Mouse (Mus musculus) myocyte (in vitro differentiated cells): ENCODE results near the gene Bglap2. TPM values are rescaled to one million over a fixed set of nuclear protein-coding genes. Genes with fewer than 3 reads are reported as not detected.
"Not testable (repeated sequence)": the region's sequence is repeated elsewhere in the genome, so short reads cannot be mapped to it uniquely, and the experiment has no call there.

Source experiments
- H3K27me3 ChIP-seq: one replicate; pipeline ENCODE4 v1.6.1; 2011; ENCODE audit not compliant: control insufficient read depth, insufficient read depth, insufficient read length
- H3K36me3 ChIP-seq: one replicate; pipeline ENCODE4 v1.6.1; 2011; ENCODE audit not compliant: control insufficient read depth, insufficient read depth
- H3K4me2 ChIP-seq: one replicate; pipeline ENCODE4 v1.6.1; 2011; ENCODE audit warnings: low read depth, control low read depth
- H3K4me3 ChIP-seq: one replicate; pipeline ENCODE4 v1.5.1; 2011; ENCODE audit warnings: mild to moderate bottlenecking, control low read depth, moderate library complexity
- H3K79me2 ChIP-seq: one replicate; pipeline ENCODE4 v1.6.1; 2011; ENCODE audit not compliant: control insufficient read depth, insufficient read depth
- H3ac ChIP-seq: one replicate; pipeline ENCODE4 v1.6.1; 2011; ENCODE audit not compliant: control insufficient read depth, insufficient read length
- CEBPB ChIP-seq: IDR thresholded peaks from 2 replicates; pipeline ENCODE4 v1.6.1; 2011; ENCODE audit warnings: mild to moderate bottlenecking, moderate library complexity; ENCODE audit not compliant: poor library complexity, insufficient read depth, severe bottlenecking
- E2F4 ChIP-seq: IDR thresholded peaks from one replicate; pipeline ENCODE4 v1.6.1; 2011; ENCODE audit warnings: mild to moderate bottlenecking, control low read depth, moderate library complexity; ENCODE audit not compliant: insufficient read depth
- MAX ChIP-seq: IDR thresholded peaks from one replicate; pipeline ENCODE4 v1.6.1; 2011; ENCODE audit warnings: low read depth, mild to moderate bottlenecking, control low read depth
- MYOD1 ChIP-seq, 3 experiments: IDR thresholded peaks; one replicate each; pipeline ENCODE4 v1.6.1; 2011; ENCODE audit warnings: control low read depth in 2 of 3, low read depth in 2 of 3, mild to moderate bottlenecking in 2 of 3, moderate library complexity in 1 of 3; ENCODE audit not compliant: insufficient read length in 2 of 3, control insufficient read depth in 1 of 3
- MYOG ChIP-seq, 3 experiments: IDR thresholded peaks; one replicate each; pipeline ENCODE4 v1.6.1; 2011; ENCODE audit warnings: control low read depth in 2 of 3, low read depth in 2 of 3, mild to moderate bottlenecking in 2 of 3; ENCODE audit not compliant: insufficient read length in 2 of 3, control insufficient read depth in 1 of 3, insufficient read depth in 1 of 3
- POLR2A ChIP-seq: IDR thresholded peaks from one replicate; pipeline ENCODE4 v1.6.1; 2011; ENCODE audit warnings: low read depth, mild to moderate bottlenecking, control low read depth, moderate library complexity; ENCODE audit not compliant: insufficient read length
- POLR2AphosphoS2 ChIP-seq: IDR thresholded peaks from one replicate; pipeline ENCODE4 v1.6.1; 2011; ENCODE audit warnings: low read depth, control low read depth; ENCODE audit not compliant: insufficient read length
- REST ChIP-seq: IDR thresholded peaks from one replicate; pipeline ENCODE4 v1.6.1; 2011; ENCODE audit warnings: mild to moderate bottlenecking, control low read depth, moderate library complexity; ENCODE audit not compliant: insufficient read depth, insufficient read length
- SRF ChIP-seq: IDR thresholded peaks from one replicate; pipeline ENCODE4 v1.6.1; 2011; ENCODE audit warnings: low read depth; ENCODE audit not compliant: control insufficient read depth, insufficient read length
- TCF12 ChIP-seq: IDR thresholded peaks from one replicate; pipeline ENCODE4 v1.6.1; 2011; ENCODE audit warnings: mild to moderate bottlenecking, control low read depth; ENCODE audit not compliant: poor library complexity, insufficient read depth, severe bottlenecking
- TCF3 ChIP-seq: IDR thresholded peaks from one replicate; pipeline ENCODE4 v1.6.1; 2011; ENCODE audit warnings: low read depth, control low read depth; ENCODE audit not compliant: insufficient read length
- USF1 ChIP-seq: IDR thresholded peaks from one replicate; pipeline ENCODE4 v1.6.1; 2011; ENCODE audit warnings: low read depth, mild to moderate bottlenecking, control low read depth, moderate library complexity
- polyA plus RNA-seq: library from polyadenylated mRNA; unstranded; fragments of >200 nt; fragmentation: generic; extraction: Trizol; gene quantifications from one replicate; pipeline ENCODE4 v1.2.1, GENCODE M21; 2012; ENCODE audit warnings: missing spikeins

Bglap2 gene
- 6.6 TPM for polyA plus RNA-seq

DNA sequence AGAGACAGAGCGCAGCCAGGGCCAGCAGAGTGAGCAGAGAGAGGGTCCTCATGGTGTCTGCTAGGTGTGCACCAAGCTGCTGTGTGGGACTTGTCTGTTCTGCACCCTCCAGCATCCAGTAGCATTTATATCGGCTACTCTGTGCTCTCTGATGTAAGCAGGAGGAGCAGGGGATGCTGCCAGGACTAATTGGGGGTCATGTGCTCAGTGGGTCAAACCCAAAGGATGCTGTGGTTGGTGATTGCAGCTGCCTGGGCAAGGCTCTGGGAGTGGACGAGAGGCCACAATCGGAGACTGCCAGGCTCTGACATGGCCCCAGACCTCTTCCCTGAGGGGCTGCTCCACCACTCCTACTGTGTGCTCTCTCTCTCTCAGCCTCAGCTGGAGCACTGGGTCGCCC is at the start of gene Bglap2:
Gene Bglap2, minus strand, starts transcription at position 101 of the 400 bp plus-strand sequence.
- TF ChIP-seq MYOG (IDR thresholded peaks at IDR 0.05; ENCODE audit: control insufficient read depth in 1 of 3, insufficient read depth in 1 of 3, insufficient read length in 2 of 3, low read depth in 2 of 3): peak in 1 of 3 experiments; percentile 4
- not testable (repeated sequence) for H3K79me2 ChIP-seq, H3ac ChIP-seq

DNA sequence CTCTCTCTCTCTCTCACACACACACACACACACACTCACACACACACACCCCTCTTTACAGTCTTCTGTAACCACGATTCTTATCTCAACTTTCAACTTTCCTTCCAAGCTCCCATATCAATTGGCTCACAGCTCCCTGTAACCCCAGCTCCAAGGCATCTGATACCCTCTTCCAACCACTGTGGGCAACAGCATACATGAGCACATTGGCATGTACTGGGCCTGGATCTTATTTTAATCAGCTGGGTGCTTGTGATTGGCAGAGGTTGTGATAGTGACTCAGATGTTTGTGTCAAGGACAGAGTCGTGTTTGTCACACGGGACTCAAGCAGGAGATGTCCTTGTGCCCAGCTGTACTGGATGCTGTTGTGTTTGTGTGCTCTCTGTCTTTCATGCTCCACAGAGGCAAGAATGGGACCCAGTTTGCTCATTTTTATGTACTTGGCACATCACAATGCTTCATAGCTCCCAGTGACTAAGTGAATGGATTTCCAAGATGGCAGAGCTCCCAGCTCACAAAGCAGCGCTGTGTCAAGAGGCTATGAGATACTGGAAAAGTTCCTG is 48.9 kb upstream of the Bglap2 start:
- no peaks in the 10 kb centered on the region for H3K27me3 ChIP-seq
- H3K36me3 ChIP-seq: no peaks in the 10 kb centered on the region
- H3K4me3 ChIP-seq: no peak overlapping the region
- TF ChIP-seq SRF (no peak), REST (no peak), MYOD1 (IDR thresholded peaks at IDR 0.05; ENCODE audit: control insufficient read depth in 1 of 3, insufficient read length in 2 of 3, low read depth in 2 of 3) (no peak), TCF12 (no peak), MYOG (IDR thresholded peaks at IDR 0.05; ENCODE audit: control insufficient read depth in 1 of 3, insufficient read depth in 1 of 3, insufficient read length in 2 of 3, low read depth in 2 of 3) (no peak), USF1 (no peak), CEBPB (no peak), E2F4 (no peak)
- H3K4me2 ChIP-seq: no peak overlapping the region
- H3ac ChIP-seq: no peak overlapping the region
- peaks cover 23% of the 10 kb centered on the region for H3K79me2 ChIP-seq

More for the DNA sequence above, at the start of gene Bglap2:
- H3K36me3 ChIP-seq, H3K27me3 ChIP-seq, H3K4me2 ChIP-seq, H3K4me3 ChIP-seq: not testable (repeated sequence)

DNA sequence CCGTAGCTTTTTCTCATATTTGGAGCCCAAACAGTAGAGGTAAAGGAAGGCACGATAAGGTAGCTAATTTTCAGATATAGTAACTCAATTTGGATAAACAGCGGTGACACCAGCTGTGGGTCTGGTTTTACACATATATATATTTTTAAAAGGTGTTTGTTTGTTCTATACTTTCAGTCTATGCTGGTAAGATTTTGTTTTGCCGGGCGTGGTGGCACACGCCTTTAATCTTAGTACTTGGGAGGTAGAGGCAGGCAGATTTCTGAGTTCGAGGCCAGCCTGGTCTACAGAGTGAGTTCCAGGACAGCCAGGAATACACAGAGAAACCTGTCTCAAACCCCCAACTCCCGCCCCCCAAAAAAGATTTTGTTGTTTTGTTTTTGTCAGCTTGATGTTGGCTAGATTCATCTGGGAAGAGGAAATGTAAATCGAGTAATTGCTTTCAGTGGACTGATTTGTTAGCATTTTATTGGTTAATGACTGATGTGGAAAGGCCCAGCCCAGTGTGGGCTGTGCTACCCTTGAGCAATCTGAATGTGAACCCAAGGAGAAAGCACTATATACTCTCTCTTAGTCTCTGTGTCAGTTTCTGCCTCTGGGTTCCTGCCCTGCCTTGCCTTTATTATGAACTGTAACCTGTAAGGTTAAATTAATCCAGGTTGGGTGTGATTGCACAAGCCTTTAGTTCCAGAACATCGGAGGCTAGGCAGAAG is 47.4 kb upstream of the Bglap2 start:
- peak overlapping the region; percentile 97 for H3K4me2 ChIP-seq
- H3K4me3 ChIP-seq: peak overlapping the region; percentile 76
- no peaks in the 10 kb centered on the region for H3K36me3 ChIP-seq
- H3K79me2 ChIP-seq: peaks cover 28% of the 10 kb centered on the region
- TF ChIP-seq SRF (no peak), MAX (no peak), POLR2AphosphoS2 (no peak), MYOG (IDR thresholded peaks at IDR 0.05; ENCODE audit: control insufficient read depth in 1 of 3, insufficient read depth in 1 of 3, insufficient read length in 2 of 3, low read depth in 2 of 3) (no peak), CEBPB (no peak), TCF3 (no peak), TCF12 (no peak), MYOD1 (IDR thresholded peaks at IDR 0.05; ENCODE audit: control insufficient read depth in 1 of 3, insufficient read length in 2 of 3, low read depth in 2 of 3) (no peak), E2F4 (no peak), USF1 (no peak), REST (no peak), POLR2A (no peak)
- H3K27me3 ChIP-seq: no peaks in the 10 kb centered on the region
- H3ac ChIP-seq: no peak overlapping the region

DNA sequence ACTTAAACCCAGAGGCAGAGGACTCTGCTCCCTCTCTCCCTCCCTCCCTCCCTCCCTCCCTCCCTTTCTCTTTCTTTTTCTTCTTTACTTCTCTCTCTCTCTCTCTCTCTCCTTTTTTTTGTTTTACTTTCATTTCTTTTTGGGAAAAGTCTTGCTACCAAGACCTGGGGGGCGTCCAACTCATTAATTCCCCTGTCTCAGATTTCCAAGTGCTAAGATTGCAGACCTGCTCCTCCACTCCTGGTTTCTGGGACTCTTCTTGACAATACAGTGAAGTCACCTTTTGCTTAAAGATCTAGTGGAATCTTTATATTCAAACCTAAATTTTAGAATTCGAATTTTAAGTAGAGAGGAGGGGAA is 46.8 kb upstream of the Bglap2 start:
- Histone ChIP-seq H3K79me2 (peaks cover 28% of the 10 kb centered on the region), H3K36me3 (no peaks in the 10 kb centered on the region), H3ac (peak overlapping the region; percentile 3), H3K27me3 (no peaks in the 10 kb centered on the region), H3K4me3 (peak overlapping the region; percentile 76), H3K4me2 (peak overlapping the region; percentile 97)
- TF ChIP-seq MAX (no peak), USF1 (no peak), MYOD1 (IDR thresholded peaks at IDR 0.05; ENCODE audit: control insufficient read depth in 1 of 3, insufficient read length in 2 of 3, low read depth in 2 of 3) (no peak), MYOG (IDR thresholded peaks at IDR 0.05; ENCODE audit: control insufficient read depth in 1 of 3, insufficient read depth in 1 of 3, insufficient read length in 2 of 3, low read depth in 2 of 3) (no peak), CEBPB (no peak), TCF3 (no peak), SRF (no peak), REST (no peak), POLR2AphosphoS2 (no peak), TCF12 (no peak), POLR2A (no peak), E2F4 (no peak)
